Mouse (Mus musculus) brain, embryonic 14.5 days (tissue): Measurements from ENCODE around the gene E430018J23Rik.

ENCODE experiments used
- CTCF ChIP-seq: fragments of 200-500 bp; IDR thresholded peaks from 2 replicates; pipeline ENCODE4 v1.5.1; 2012; ENCODE audit warnings: inconsistent platforms, mild to moderate bottlenecking, moderate library complexity, borderline replicate concordance; ENCODE audit not compliant: insufficient read depth, insufficient read length; ENCODE audit errors: extremely low read depth
- POLR2A ChIP-seq: fragments of 200-500 bp; IDR thresholded peaks from 2 replicates; pipeline ENCODE4 v1.6.1; 2012; ENCODE audit warnings: mild to moderate bottlenecking, inconsistent platforms, borderline replicate concordance; ENCODE audit not compliant: poor library complexity, insufficient read depth, insufficient read length, severe bottlenecking; ENCODE audit errors: extremely low read depth

DNA sequence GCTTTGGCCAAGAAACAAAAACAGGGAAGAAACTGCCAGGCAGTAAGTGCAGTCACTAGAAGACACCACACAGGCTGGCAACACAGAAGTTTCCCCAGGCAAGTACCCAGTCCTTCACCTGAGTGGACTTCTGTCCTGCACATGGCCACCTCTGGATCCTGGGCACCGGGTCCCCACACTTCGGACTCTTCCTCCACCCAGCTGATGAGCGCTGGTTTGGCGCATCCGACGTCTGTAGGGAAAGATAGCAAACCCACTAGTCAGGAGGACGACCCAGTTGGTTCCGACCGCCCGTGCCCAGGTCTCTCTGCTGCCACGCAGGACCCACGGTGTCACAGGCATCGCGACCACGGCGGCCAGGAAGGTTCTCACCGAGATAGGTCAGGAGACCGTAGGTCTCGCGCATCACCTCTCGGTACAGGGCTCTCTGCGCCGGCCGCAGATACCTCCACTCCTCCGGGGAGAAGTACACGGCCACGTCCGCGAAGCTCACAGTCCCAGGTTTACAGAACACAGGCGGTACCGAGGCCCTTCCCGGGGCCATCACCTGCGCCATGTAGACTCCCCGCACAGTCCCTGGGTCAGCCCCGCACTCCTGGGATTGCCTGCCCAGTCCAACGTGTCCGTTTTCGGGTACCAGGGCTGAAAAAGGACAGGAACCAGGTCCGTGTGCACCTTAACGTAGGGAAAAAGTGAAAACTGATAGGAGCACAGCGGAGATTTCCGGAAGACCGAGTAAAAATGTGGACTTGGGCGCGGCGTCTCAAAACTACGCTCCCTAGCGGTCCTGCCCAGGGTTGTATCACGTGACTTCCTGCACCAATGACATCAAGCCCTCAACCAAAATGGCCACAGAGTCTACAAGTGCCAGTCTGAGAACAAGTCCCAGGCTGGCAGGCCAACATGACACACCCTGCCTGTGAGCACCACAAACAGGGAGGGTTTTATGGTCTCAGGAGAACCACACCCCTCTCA lies 17.9 kb downstream of the E430018J23Rik start, which contains the start of gene Zfp747:
- TF ChIP-seq CTCF (peak; percentile 67), POLR2A (peak; percentile 38; the same call in 1 of the 2 replicates)
